Mouse (Mus musculus): ENCODE measurements at regions not wholly inside any gene's neighbourhood (a gene's known extent, or its start where the extent isn't known, plus 50 kb on each side); places are given as distances from the start of the nearest gene placed in this dataset.

GRCm38 (mm10) chr14:105556813-105557212, 298.4 kb downstream of the Ndfip2 start:
- no peak for DNase-seq

- DNase-seq = no peak
These were observed 285.7 kb downstream of the Ndfip2 start for GRCm38 (mm10) chr14:105544066-105544465.

DNA sequence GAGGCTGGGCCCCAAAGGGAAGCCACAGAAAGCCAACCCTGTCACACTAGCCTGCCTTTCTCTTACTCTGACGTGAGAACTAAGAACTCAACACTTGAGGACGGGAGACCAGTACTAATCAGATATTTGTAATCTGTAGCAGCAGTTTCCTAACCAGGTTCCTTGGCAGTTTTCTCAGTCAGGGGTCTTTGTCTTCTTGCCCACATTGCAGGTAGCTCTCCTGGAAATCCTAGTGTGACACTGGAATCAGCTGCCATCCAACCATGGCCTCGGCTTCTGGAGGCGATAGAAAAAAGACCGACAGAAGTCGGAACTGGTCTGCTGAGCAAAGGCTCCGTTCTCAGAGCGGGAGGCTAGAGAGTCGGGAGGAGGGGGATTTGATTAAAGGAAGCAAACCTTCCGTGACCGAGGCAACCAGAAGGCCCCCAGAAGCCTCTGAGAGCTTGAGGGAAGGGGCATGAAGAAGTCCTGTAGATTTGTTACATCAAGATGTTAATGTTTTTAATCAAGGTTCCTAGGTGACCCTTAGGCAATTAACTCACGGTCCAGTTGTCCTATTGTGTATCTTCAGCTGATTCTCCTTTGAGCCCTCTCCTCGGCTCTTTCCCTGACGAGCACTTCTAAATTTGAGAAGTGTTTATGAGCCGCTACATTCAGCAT, 284.2 kb downstream of the Ndfip2 start:
- no peak for DNase-seq

GRCm38 (mm10) chr14:105542090-105542485, 283.7 kb downstream of the Ndfip2 start:
- DNase-seq = no peak

- no peak for DNase-seq
These were observed 273.9 kb downstream of the Ndfip2 start for GRCm38 (mm10) chr14:105532168-105532745.

- DNase-seq = no peak
These were observed 269.7 kb downstream of the Ndfip2 start for GRCm38 (mm10) chr14:105528107-105528506.

DNA sequence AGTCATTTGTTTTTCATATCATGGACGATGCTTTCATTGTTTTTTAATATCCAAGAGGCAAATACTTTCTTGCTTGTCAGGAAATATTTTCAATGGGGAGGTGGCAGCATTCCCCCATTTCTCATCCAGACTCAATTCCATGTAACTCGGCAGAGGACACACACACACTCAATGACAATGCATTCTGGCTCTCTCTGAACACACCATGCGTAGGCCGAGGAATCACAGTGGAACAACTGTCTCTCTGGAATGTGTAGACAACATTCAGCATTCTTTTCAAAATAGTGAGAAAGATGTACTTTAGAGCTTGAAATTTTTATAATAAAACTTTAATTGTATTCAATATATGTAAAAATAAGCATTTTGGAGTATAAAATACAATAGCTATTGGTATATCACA, 265.5 kb downstream of the Ndfip2 start:
- no peak for DNase-seq

- DNase-seq = no peak
These were observed 263.9 kb downstream of the Ndfip2 start for GRCm38 (mm10) chr14:105522279-105522678.

DNA sequence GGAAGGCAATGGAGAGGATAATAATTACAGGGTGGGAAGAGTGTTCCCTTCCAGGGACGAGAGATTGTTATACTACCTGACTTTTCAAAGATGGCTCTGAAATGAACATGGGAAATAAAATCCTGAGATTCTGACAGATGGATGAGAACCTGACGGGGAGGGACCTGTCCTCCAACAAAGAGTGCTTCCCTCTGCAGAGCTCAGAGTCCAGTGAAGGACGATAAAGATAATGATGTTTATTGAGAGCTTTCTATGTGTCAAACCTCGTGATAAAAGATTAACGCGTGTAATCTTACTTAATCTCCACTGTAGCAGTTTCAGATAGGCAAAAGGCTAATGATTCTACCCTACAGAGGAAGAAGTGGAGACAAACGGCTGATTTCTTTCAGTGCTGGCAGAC, 260.3 kb downstream of the Ndfip2 start:
- DNase-seq = no peak

- no peak for DNase-seq
These were observed 256.0 kb downstream of the Ndfip2 start for GRCm38 (mm10) chr14:105514413-105514812.

GRCm38 (mm10) chr14:105512914-105513677, 254.7 kb downstream of the Ndfip2 start:
- no peak for DNase-seq

GRCm38 (mm10) chr14:105511826-105512225, 253.5 kb downstream of the Ndfip2 start:
- DNase-seq = no peak

DNA sequence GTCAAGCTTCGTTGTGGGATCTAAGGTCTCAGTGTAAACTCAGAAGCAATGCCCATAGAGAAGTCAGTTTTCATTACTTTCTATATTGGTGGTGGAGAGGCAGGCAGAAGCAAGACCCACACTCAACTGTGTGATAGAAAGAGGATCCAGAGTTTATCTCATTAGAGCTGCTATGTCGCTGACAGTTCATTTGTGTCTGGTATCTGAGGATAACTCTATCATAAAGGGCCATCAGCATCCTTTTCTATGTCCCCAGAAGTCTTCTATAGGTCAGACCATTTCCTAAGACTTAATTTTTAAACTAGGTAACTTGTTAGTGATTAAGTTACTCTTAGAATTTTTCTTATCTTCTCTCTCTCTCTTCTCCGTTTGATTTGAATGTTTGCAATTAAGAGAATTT, 252.8 kb downstream of the Ndfip2 start:
- no peak for DNase-seq

DNA sequence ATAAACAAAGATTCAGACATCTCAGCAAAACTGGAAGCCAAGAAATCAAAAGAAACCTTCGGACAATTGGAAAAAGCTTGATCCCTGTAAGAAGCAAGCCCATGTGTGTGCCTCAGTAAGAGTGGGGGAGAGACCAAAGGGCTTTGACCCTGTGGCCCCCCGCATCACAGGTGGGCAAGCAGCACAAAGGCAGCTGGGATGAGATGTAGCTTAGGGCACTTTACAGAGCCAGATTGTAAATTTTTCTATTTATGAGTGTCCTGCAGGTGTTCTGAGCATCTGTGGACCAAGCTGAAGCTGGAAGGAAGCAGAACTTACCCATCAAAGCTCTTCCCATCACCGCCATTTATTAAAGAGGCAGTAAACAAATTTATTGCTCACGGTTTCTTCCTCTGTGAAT, 246.9 kb downstream of the Ndfip2 start:
- DNase-seq = no peak

GRCm38 (mm10) chr14:105504376-105504775, 246.0 kb downstream of the Ndfip2 start:
- no peak for DNase-seq

GRCm38 (mm10) chr14:105503806-105504205, 245.4 kb downstream of the Ndfip2 start:
- no peak for DNase-seq

DNA sequence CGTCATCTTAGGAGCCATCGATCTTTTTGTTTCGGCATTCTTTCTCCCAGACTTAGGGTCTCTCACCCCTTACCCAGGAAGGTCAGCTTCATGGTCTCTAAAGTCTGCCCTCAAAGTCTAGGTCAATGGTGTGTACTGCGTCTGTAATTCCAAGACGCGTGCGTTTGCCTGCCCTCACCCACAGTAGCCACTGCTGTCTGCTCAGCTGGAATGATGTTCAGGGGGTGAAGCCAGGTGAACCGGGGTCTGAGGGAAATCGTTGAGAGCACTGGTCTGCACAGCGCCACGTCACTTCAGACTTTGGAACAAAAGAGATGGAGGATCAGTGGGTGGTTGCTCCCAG, 244.2 kb downstream of the Ndfip2 start:
- no peak for DNase-seq

DNA sequence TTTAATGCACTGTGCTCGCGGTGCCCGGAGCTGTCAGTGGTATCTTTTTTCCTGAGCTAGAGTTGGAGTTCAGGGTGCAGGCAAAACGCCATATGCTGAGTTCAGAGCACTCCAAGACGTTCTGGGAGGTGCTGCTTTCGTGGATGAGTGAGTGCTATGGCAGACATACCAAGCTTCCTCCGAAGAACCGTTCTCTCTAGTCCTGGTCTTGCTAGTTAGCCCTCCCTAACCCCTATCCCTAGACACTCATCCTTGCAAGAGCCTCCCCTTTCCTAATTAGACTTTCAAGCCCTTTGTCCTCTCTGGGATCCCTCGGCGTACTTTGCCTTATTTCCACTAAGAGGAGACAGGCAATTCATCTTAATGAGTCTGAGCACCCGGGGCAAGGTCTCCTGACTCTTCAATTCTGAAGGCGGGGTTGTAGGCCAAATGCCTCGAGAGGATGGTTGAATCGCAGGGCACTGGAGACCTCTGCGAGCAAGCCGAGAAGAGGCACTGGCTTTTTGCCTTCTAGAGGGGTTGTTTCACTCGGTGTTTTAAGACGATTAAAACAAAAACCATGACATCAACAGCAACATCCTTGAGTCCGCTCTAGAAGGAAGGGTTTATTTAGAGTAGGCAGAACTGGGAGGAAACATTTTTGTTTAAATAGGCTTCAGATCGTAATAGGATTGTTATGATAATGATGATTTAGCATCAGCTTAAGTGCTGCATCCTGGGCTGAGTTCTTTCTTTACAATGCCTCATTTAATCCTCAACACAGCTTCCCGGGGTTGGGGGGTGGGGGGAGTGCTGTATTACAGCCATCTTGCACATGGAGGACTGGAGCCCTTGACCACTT, 243.6 kb downstream of the Ndfip2 start:
- no peak for DNase-seq

GRCm38 (mm10) chr14:105500966-105501741, 242.8 kb downstream of the Ndfip2 start:
- DNase-seq = no peak

GRCm38 (mm10) chr14:105499319-105499895, 241.0 kb downstream of the Ndfip2 start:
- DNase-seq = peak; percentile 17 to 25

- DNase-seq = no peak
These were observed 240.0 kb downstream of the Ndfip2 start for GRCm38 (mm10) chr14:105498155-105498906.

Measured in B cell, adult 2 months (primary cell).